Mouse (Mus musculus): ENCODE data around the gene Srprb.

Gene Srprb

GRCm38 (mm10) chr9:103201561-103202260 is at the start of gene Srprb:
Gene Srprb (minus strand): TSS chr9:103202137.
- ATAC-seq (ENCODE audit: insufficient number of reproducible peaks, low FRiP score, low TSS enrichment), result peak; percentile 97

- ATAC-seq (ENCODE audit: insufficient number of reproducible peaks, low FRiP score, low TSS enrichment), result no peak
These were observed 46.7 kb upstream of the Srprb start for GRCm38 (mm10) chr9:103248618-103249017.

GRCm38 (mm10) chr9:103246526-103247168 is 44.7 kb upstream of the Srprb start:
- no peak for ATAC-seq (ENCODE audit: insufficient number of reproducible peaks, low FRiP score, low TSS enrichment)

GRCm38 (mm10) chr9:103243640-103244039 is 41.7 kb upstream of the Srprb start:
- ATAC-seq (ENCODE audit: insufficient number of reproducible peaks, low FRiP score, low TSS enrichment), result no peak

GRCm38 (mm10) chr9:103241206-103241605 is 39.3 kb upstream of the Srprb start:
- ATAC-seq (ENCODE audit: insufficient number of reproducible peaks, low FRiP score, low TSS enrichment), result no peak

- ATAC-seq (ENCODE audit: insufficient number of reproducible peaks, low FRiP score, low TSS enrichment), result no peak
These were observed 37.5 kb upstream of the Srprb start for GRCm38 (mm10) chr9:103239471-103239870.

- ATAC-seq (ENCODE audit: insufficient number of reproducible peaks, low FRiP score, low TSS enrichment), result no peak
These were observed 32.7 kb upstream of the Srprb start for GRCm38 (mm10) chr9:103234565-103235165.

GRCm38 (mm10) chr9:103234059-103234458 is 32.1 kb upstream of the Srprb start:
- no peak for ATAC-seq (ENCODE audit: insufficient number of reproducible peaks, low FRiP score, low TSS enrichment)

- no peak for ATAC-seq (ENCODE audit: insufficient number of reproducible peaks, low FRiP score, low TSS enrichment)
These were observed 31.1 kb upstream of the Srprb start for GRCm38 (mm10) chr9:103233006-103233395.

- ATAC-seq (ENCODE audit: insufficient number of reproducible peaks, low FRiP score, low TSS enrichment), result no peak
These were observed 30.5 kb upstream of the Srprb start for GRCm38 (mm10) chr9:103232232-103233005.

- ATAC-seq (ENCODE audit: insufficient number of reproducible peaks, low FRiP score, low TSS enrichment), result peak; percentile 31; the same call in 1 of the 2 replicates
These were observed 28.4 kb upstream of the Srprb start, which contains the start of the genes Gm20425 and Trf for GRCm38 (mm10) chr9:103230151-103230951. Gene Gm20425 (minus strand): TSS chr9:103230307. Gene Trf (minus strand): TSS chr9:103230444.

- ATAC-seq (ENCODE audit: insufficient number of reproducible peaks, low FRiP score, low TSS enrichment), result no peak
These were observed 27.3 kb upstream of the Srprb start for GRCm38 (mm10) chr9:103229037-103229867.

- no peak for ATAC-seq (ENCODE audit: insufficient number of reproducible peaks, low FRiP score, low TSS enrichment)
These were observed 26.6 kb upstream of the Srprb start for GRCm38 (mm10) chr9:103228370-103229003.

GRCm38 (mm10) chr9:103227760-103228159 is 25.8 kb upstream of the Srprb start:
- no peak for ATAC-seq (ENCODE audit: insufficient number of reproducible peaks, low FRiP score, low TSS enrichment)

- no peak for ATAC-seq (ENCODE audit: insufficient number of reproducible peaks, low FRiP score, low TSS enrichment)
These were observed 24.9 kb upstream of the Srprb start for GRCm38 (mm10) chr9:103226806-103227205.

GRCm38 (mm10) chr9:103225464-103225863 is 23.5 kb upstream of the Srprb start:
- no peak for ATAC-seq (ENCODE audit: insufficient number of reproducible peaks, low FRiP score, low TSS enrichment)

GRCm38 (mm10) chr9:103224721-103225120 is 22.8 kb upstream of the Srprb start:
- ATAC-seq (ENCODE audit: insufficient number of reproducible peaks, low FRiP score, low TSS enrichment), result no peak

GRCm38 (mm10) chr9:103214281-103214680 is 12.3 kb upstream of the Srprb start:
- ATAC-seq (ENCODE audit: insufficient number of reproducible peaks, low FRiP score, low TSS enrichment), result no peak

GRCm38 (mm10) chr9:103213631-103214030 is 11.7 kb upstream of the Srprb start:
- ATAC-seq (ENCODE audit: insufficient number of reproducible peaks, low FRiP score, low TSS enrichment), result no peak
